Mouse (Mus musculus): ENCODE data around the gene Thsd7b.

Thsd7b gene

GRCm38 (mm10) chr1:129532206-129532605 is 259.1 kb downstream of the Thsd7b start:
- peak in 1 of 2 experiments; percentile 7 for DNase-seq

- DNase-seq = no peak
These were observed 265.4 kb downstream of the Thsd7b start for GRCm38 (mm10) chr1:129538508-129538907.

GRCm38 (mm10) chr1:129538970-129539369 is 265.9 kb downstream of the Thsd7b start:
- no peak for DNase-seq

- DNase-seq = no peak
These were observed 267.6 kb downstream of the Thsd7b start for GRCm38 (mm10) chr1:129540751-129541150.

GRCm38 (mm10) chr1:129542563-129543146 is 269.6 kb downstream of the Thsd7b start:
- DNase-seq = no peak

GRCm38 (mm10) chr1:129543169-129543568 is 270.1 kb downstream of the Thsd7b start:
- no peak for DNase-seq

- no peak for DNase-seq
These were observed 285.0 kb downstream of the Thsd7b start for GRCm38 (mm10) chr1:129558054-129558453.

GRCm38 (mm10) chr1:129559137-129559536 is 286.0 kb downstream of the Thsd7b start:
- no peak for DNase-seq

GRCm38 (mm10) chr1:129559812-129560211 is 286.7 kb downstream of the Thsd7b start:
- no peak for DNase-seq

GRCm38 (mm10) chr1:129562707-129563106 is 289.6 kb downstream of the Thsd7b start:
- no peak for DNase-seq

- no peak for DNase-seq
These were observed 297.4 kb downstream of the Thsd7b start for GRCm38 (mm10) chr1:129570522-129570921.

GRCm38 (mm10) chr1:129579955-129580354 is 306.9 kb downstream of the Thsd7b start:
- no peak for DNase-seq

GRCm38 (mm10) chr1:129586635-129587034 is 313.5 kb downstream of the Thsd7b start:
- DNase-seq = no peak

- no peak for DNase-seq
These were observed 316.4 kb downstream of the Thsd7b start for GRCm38 (mm10) chr1:129589366-129590002.

GRCm38 (mm10) chr1:129595447-129595846 is 322.3 kb downstream of the Thsd7b start:
- DNase-seq = no peak

- DNase-seq = no peak
These were observed 327.8 kb downstream of the Thsd7b start for GRCm38 (mm10) chr1:129600933-129601332.

- DNase-seq = no peak
These were observed 329.2 kb downstream of the Thsd7b start for GRCm38 (mm10) chr1:129602284-129602683.

GRCm38 (mm10) chr1:129608395-129608794 is 335.3 kb downstream of the Thsd7b start:
- no peak for DNase-seq

- no peak for DNase-seq
These were observed 343.0 kb downstream of the Thsd7b start for GRCm38 (mm10) chr1:129616080-129616479.

GRCm38 (mm10) chr1:129619440-129620301 is 346.6 kb downstream of the Thsd7b start:
- no peak for DNase-seq

- no peak for DNase-seq
These were observed 351.4 kb downstream of the Thsd7b start for GRCm38 (mm10) chr1:129624519-129624918.

GRCm38 (mm10) chr1:129635146-129635545 is 362.0 kb downstream of the Thsd7b start:
- DNase-seq = no peak

- no peak for DNase-seq
These were observed 371.3 kb downstream of the Thsd7b start for GRCm38 (mm10) chr1:129644252-129644861.
